Mouse (Mus musculus): Measurements from ENCODE around the gene Zfp746.
"Not testable (repeated sequence)": the region's sequence is repeated elsewhere in the genome, so short reads cannot be mapped to it uniquely, and the experiment has no call there.

Gene Zfp746

GRCm38 (mm10) chr6:48086471-48086878, at the start of gene Zfp746:
TSS of gene Zfp746 (minus strand) at chr6:48086593.
- peak; percentile 83 to 90 for DNase-seq (ENCODE audit: low spot score in 2 of 2)

GRCm38 (mm10) chr6:48121092-48121491, 34.7 kb upstream of the Zfp746 start:
- not testable (repeated sequence) for DNase-seq (ENCODE audit: low spot score in 2 of 2)

- peak in 1 of 2 experiments; percentile 1 for DNase-seq (ENCODE audit: low spot score in 2 of 2)
Measured at GRCm38 (mm10) chr6:48116036-48116435, 29.6 kb upstream of the Zfp746 start.

GRCm38 (mm10) chr6:48086957-48087715, 743 bp upstream of the Zfp746 start:
- no peak for DNase-seq (ENCODE audit: low spot score in 2 of 2)

- DNase-seq (ENCODE audit: low spot score in 2 of 2) = peak; percentile 42 to 55
Measured at GRCm38 (mm10) chr6:48085521-48086404, 630 bp downstream of the Zfp746 start.

GRCm38 (mm10) chr6:48083733-48084191, 2.6 kb downstream of the Zfp746 start:
- no peak for DNase-seq (ENCODE audit: low spot score in 2 of 2)

- no peak for DNase-seq (ENCODE audit: low spot score in 2 of 2)
Measured at GRCm38 (mm10) chr6:48081952-48082351, 4.4 kb downstream of the Zfp746 start.

- no peak for DNase-seq (ENCODE audit: low spot score in 2 of 2)
Measured at GRCm38 (mm10) chr6:48081021-48081420, 5.4 kb downstream of the Zfp746 start.

- DNase-seq (ENCODE audit: low spot score in 2 of 2) = peak in 1 of 2 experiments; percentile 42
Measured at GRCm38 (mm10) chr6:48073316-48073715, 13.1 kb downstream of the Zfp746 start.

- DNase-seq (ENCODE audit: low spot score in 2 of 2) = no peak
Measured at GRCm38 (mm10) chr6:48067492-48067891, 18.9 kb downstream of the Zfp746 start.

- no peak for DNase-seq (ENCODE audit: low spot score in 2 of 2)
Measured at GRCm38 (mm10) chr6:48065587-48066075, 20.8 kb downstream of the Zfp746 start.

- no peak for DNase-seq (ENCODE audit: low spot score in 2 of 2)
Measured at GRCm38 (mm10) chr6:48064451-48064850, 21.9 kb downstream of the Zfp746 start.

- no peak for DNase-seq (ENCODE audit: low spot score in 2 of 2)
Measured at GRCm38 (mm10) chr6:48063940-48064339, 22.5 kb downstream of the Zfp746 start.

- DNase-seq (ENCODE audit: low spot score in 2 of 2) = no peak
Measured at GRCm38 (mm10) chr6:48060895-48061294, 25.5 kb downstream of the Zfp746 start.

- no peak for DNase-seq (ENCODE audit: low spot score in 2 of 2)
Measured at GRCm38 (mm10) chr6:48060421-48060820, 26.0 kb downstream of the Zfp746 start.

GRCm38 (mm10) chr6:48052136-48052535, 34.3 kb downstream of the Zfp746 start:
- DNase-seq (ENCODE audit: low spot score in 2 of 2) = no peak

- no peak for DNase-seq (ENCODE audit: low spot score in 2 of 2)
Measured at GRCm38 (mm10) chr6:48051666-48052065, 34.7 kb downstream of the Zfp746 start.

- DNase-seq (ENCODE audit: low spot score in 2 of 2) = no peak
Measured at GRCm38 (mm10) chr6:48049273-48050065, 36.9 kb downstream of the Zfp746 start.

- peak; percentile 82 to 83 for DNase-seq (ENCODE audit: low spot score in 2 of 2)
Measured at GRCm38 (mm10) chr6:48048426-48049272, 37.7 kb downstream of the Zfp746 start, which contains the start of gene Zfp777. TSS of gene Zfp777 (minus strand) at chr6:48048911.
